Comparison of ENCODE assay signal across 22 mouse cellular contexts in genomic region chr2:14210731-14211130, GRCm38 (mm10). TPM values are rescaled to one million over a fixed set of nuclear protein-coding genes. Genes with fewer than 3 reads are reported as not detected.
"Had no signal": no experiment of that assay in that cellular context is flagged by ENCODE, and none has a peak within 500 bp of the region (broad histone marks: within the 10 kb centered on the region; RNA-seq: fewer than 3 reads in every experiment).

No protein-coding gene starts in this region.

- H3K36me3 ChIP-seq: liver, embryonic 13.5 days; liver, embryonic 15.5 days; lung, embryonic 15.5 days; midbrain, embryonic 13.5 days; midbrain, embryonic 15.5 days; neural tube, embryonic 12.5 days had no signal

- H3K4me1 ChIP-seq: liver, embryonic 13.5 days; liver, embryonic 15.5 days; lung, embryonic 15.5 days; neural tube, embryonic 12.5 days had no signal

- ATAC-seq: liver, postnatal 0 days; lung, postnatal 0 days; midbrain, embryonic 13.5 days; midbrain, embryonic 15.5 days had no signal

- DNase-seq: liver, embryonic 13.5 days; liver, postnatal 0 days; lung, adult 2 months; lung, postnatal 14 days; lung, postnatal 36 days; retina, postnatal 1 day; right cerebral cortex, adult 18-20 months; right cerebral cortex, postnatal 25 days; right cerebral cortex, postnatal 4 days; spleen, adult 18-20 months; thymus, adult 18-20 months; thymus, postnatal 14 days; thymus, postnatal 36 days had no signal

- H3K9me3 ChIP-seq: liver, embryonic 13.5 days; liver, embryonic 15.5 days; lung, embryonic 15.5 days; midbrain, embryonic 13.5 days; midbrain, embryonic 15.5 days; neural tube, embryonic 12.5 days had no signal

- H3K27me3 ChIP-seq: liver, embryonic 13.5 days; liver, embryonic 15.5 days; lung, embryonic 15.5 days; midbrain, embryonic 13.5 days; midbrain, embryonic 15.5 days; neural tube, embryonic 12.5 days had no signal

- H3K9ac ChIP-seq: liver, embryonic 13.5 days; liver, embryonic 15.5 days; liver, postnatal 0 days; lung, embryonic 15.5 days; midbrain, embryonic 13.5 days; midbrain, embryonic 15.5 days; neural tube, embryonic 12.5 days had no signal

- H3K4me3 ChIP-seq: liver, embryonic 13.5 days; liver, embryonic 15.5 days; lung, embryonic 15.5 days; midbrain, embryonic 13.5 days; midbrain, embryonic 15.5 days; neural tube, embryonic 12.5 days had no signal

- H3K27ac ChIP-seq: liver, embryonic 13.5 days; liver, embryonic 15.5 days; lung, embryonic 15.5 days; midbrain, embryonic 13.5 days; midbrain, embryonic 15.5 days; neural tube, embryonic 12.5 days had no signal

RNA-seq across cellular contexts. Expression of gene Mrc1, which starts 18.5 kb away (rescaled TPM):
- total RNA-seq: megakaryocyte-erythroid progenitor cell, adult 5-6 weeks had no signal

RNA-seq across cellular contexts. Expression of gene Tmem236, which starts 36.4 kb away (rescaled TPM):
- total RNA-seq: megakaryocyte-erythroid progenitor cell, adult 5-6 weeks; monocyte, adult 5-6 weeks; neutrophil, adult 5-6 weeks had no signal
- polyA plus RNA-seq: liver, embryonic 13.5 days; liver, postnatal 0 days; lung, adult 2 months; lung, embryonic 15.5 days; midbrain, embryonic 13.5 days had no signal
